Mouse (Mus musculus) retina, postnatal 7 days (tissue): Measurements from ENCODE around the gene Pard3.

Experiments
- DNase-seq: peaks from one replicate; pipeline ENCODE4 v3.0.0-alpha.2; 2012; ENCODE audit warnings: low read depth, low spot score

Gene Pard3

GRCm38 (mm10) chr8:127284462-127285216 lies 220.9 kb downstream of the Pard3 start:
- DNase-seq = no peak

- DNase-seq = no peak
These were observed 224.1 kb downstream of the Pard3 start for GRCm38 (mm10) chr8:127287816-127288215.

GRCm38 (mm10) chr8:127292307-127292706 lies 228.6 kb downstream of the Pard3 start:
- no peak for DNase-seq

GRCm38 (mm10) chr8:127293025-127293729 lies 229.5 kb downstream of the Pard3 start:
- DNase-seq = no peak

GRCm38 (mm10) chr8:127294061-127294460 lies 230.4 kb downstream of the Pard3 start:
- no peak for DNase-seq

- peak; percentile 27 for DNase-seq
These were observed 232.2 kb downstream of the Pard3 start for GRCm38 (mm10) chr8:127295848-127296247.

GRCm38 (mm10) chr8:127300493-127300892 lies 236.8 kb downstream of the Pard3 start:
- DNase-seq = no peak

GRCm38 (mm10) chr8:127302847-127303445 lies 239.3 kb downstream of the Pard3 start:
- no peak for DNase-seq

GRCm38 (mm10) chr8:127307026-127307425 lies 243.3 kb downstream of the Pard3 start:
- no peak for DNase-seq

GRCm38 (mm10) chr8:127309363-127309762 lies 245.7 kb downstream of the Pard3 start:
- no peak for DNase-seq

- DNase-seq = no peak
These were observed 252.1 kb downstream of the Pard3 start for GRCm38 (mm10) chr8:127315811-127316210.

GRCm38 (mm10) chr8:127317914-127318313 lies 254.2 kb downstream of the Pard3 start:
- DNase-seq = no peak

GRCm38 (mm10) chr8:127318377-127319159 lies 254.9 kb downstream of the Pard3 start:
- no peak for DNase-seq

GRCm38 (mm10) chr8:127320930-127321329 lies 257.2 kb downstream of the Pard3 start:
- DNase-seq = no peak

GRCm38 (mm10) chr8:127323583-127324360 lies 260.1 kb downstream of the Pard3 start:
- no peak for DNase-seq

- no peak for DNase-seq
These were observed 261.3 kb downstream of the Pard3 start for GRCm38 (mm10) chr8:127324836-127325570.

- no peak for DNase-seq
These were observed 262.1 kb downstream of the Pard3 start for GRCm38 (mm10) chr8:127325749-127326148.

GRCm38 (mm10) chr8:127330258-127331187 lies 266.8 kb downstream of the Pard3 start:
- peak; percentile 50 for DNase-seq

GRCm38 (mm10) chr8:127331751-127332150 lies 268.1 kb downstream of the Pard3 start:
- peak; percentile 33 for DNase-seq
